Mouse (Mus musculus) limb, embryonic 14.5 days (tissue): ENCODE results near the gene Fam102a. TPM values are rescaled to one million over a fixed set of nuclear protein-coding genes. Genes with fewer than 3 reads are reported as not detected.

ENCODE experiments used
- ATAC-seq: fragments of 200-750 bp; cut with Nextera tagmentation; 2 replicates; pipeline ENCODE4 v1.8.0; 2017; ENCODE audit warnings: low read depth, moderate number of reproducible peaks, moderate TSS enrichment; ENCODE audit not compliant: low FRiP score
- DNase-seq: peaks from one replicate; pipeline ENCODE4 v3.0.0-alpha.2; 2015; ENCODE audit warnings: low spot score
- H3K27ac ChIP-seq: fragments of 300-500 bp; sonication (generic); replicated peaks from 2 replicates; pipeline ENCODE4 v1.5.1; 2014; ENCODE audit warnings: low read depth, mild to moderate bottlenecking, low read length, moderate library complexity, mixed read lengths
- H3K27me3 ChIP-seq: fragments of 300-500 bp; sonication (generic); 2 replicates; pipeline ENCODE4 v1.6.1; 2014; ENCODE audit warnings: low read length, mixed read lengths; ENCODE audit not compliant: control insufficient read depth, insufficient read depth
- H3K36me3 ChIP-seq: fragments of 300-500 bp; sonication (generic); 2 replicates; pipeline ENCODE4 v1.6.1; 2014; ENCODE audit warnings: mild to moderate bottlenecking, low read length, moderate library complexity, mixed read lengths; ENCODE audit not compliant: control insufficient read depth, insufficient read depth
- H3K4me1 ChIP-seq: fragments of 300-500 bp; sonication (generic); 2 replicates; pipeline ENCODE4 v1.6.1; 2014; ENCODE audit warnings: antibody characterized with exemption, low read length, mixed read lengths; ENCODE audit not compliant: control insufficient read depth, insufficient read depth
- H3K4me2 ChIP-seq: fragments of 300-500 bp; sonication (generic); replicated peaks from 2 replicates; pipeline ENCODE4 v1.6.1; 2014; ENCODE audit warnings: low read depth, mild to moderate bottlenecking, low read length, moderate library complexity; ENCODE audit not compliant: severe bottlenecking
- H3K4me3 ChIP-seq: fragments of 300-500 bp; sonication (generic); replicated peaks from 2 replicates; pipeline ENCODE4 v1.5.1; 2014; ENCODE audit warnings: low read length
- H3K9ac ChIP-seq: fragments of 300-500 bp; sonication (generic); 2 replicates; pipeline ENCODE4 v1.6.1; 2014; ENCODE audit warnings: mild to moderate bottlenecking, low read depth, low read length, moderate library complexity; ENCODE audit not compliant: severe bottlenecking
- H3K9me3 ChIP-seq: fragments of 300-500 bp; sonication (generic); 2 replicates; pipeline ENCODE4 v1.6.1; 2016; ENCODE audit warnings: low read length; ENCODE audit not compliant: control insufficient read depth
- POLR2A ChIP-seq: fragments of 200-500 bp; IDR thresholded peaks from 2 replicates; pipeline ENCODE4 v1.8.0; 2012; ENCODE audit warnings: inconsistent platforms, mild to moderate bottlenecking, moderate library complexity, borderline replicate concordance; ENCODE audit not compliant: insufficient read depth, insufficient read length; ENCODE audit errors: extremely low read depth
- WGBS: fragments of 180-500 bp; shearing (Covaris S2); extraction: QIAGEN DNeasy Blood & Tissue Kit; methylation state at CpG from one replicate; pipeline ENCODE4 v1.1.7; 2014; 5-methylcytosine and 5-hydroxymethylcytosine counted together
- polyA plus RNA-seq, 2 experiments: library from polyadenylated mRNA; depleted of rRNA in 1 of 2; stranded (reverse) in 1 of 2; unstranded in 1 of 2; fragments of >200 nt; fragmentation: Nextera tagmentation in 1 of 2; extraction: Ambion mirVana in 1 of 2; gene quantifications; 2 replicates each; pipeline versions ENCODE4 v1.2.1 to v1.2.3; 2012 to 2014

The Fam102a gene
- polyA plus RNA-seq, 2 experiments = 15.3 to 17.2 TPM

- Histone ChIP-seq H3K27me3 (no peaks in the 10 kb centered on the region), H3K4me1 (peaks cover 56% of the 10 kb centered on the region), H3K27ac (no peak overlapping the region), H3K9ac (0 out of 2 replicates have a peak overlapping the region, but pooled peaks have one; percentile 93), H3K9me3 (no peaks in the 10 kb centered on the region), H3K4me3 (0 out of 2 replicates have a peak overlapping the region, but pooled peaks have one; percentile 96), H3K36me3 (no peaks in the 10 kb centered on the region), H3K4me2 (peak overlapping the region; percentile 90)
- TF ChIP-seq POLR2A = no peak
- ATAC-seq (no peak), DNase-seq (no peak)
- 67% methylated on average over 4 of the region's 4 CpGs for WGBS
These were observed 3.3 kb downstream of the Fam102a start for GRCm38 (mm10) chr2:32538461-32538860.

GRCm38 (mm10) chr2:32539452-32539981 lies 4.4 kb downstream of the Fam102a start:
- Histone ChIP-seq H3K36me3 (no peaks in the 10 kb centered on the region), H3K9ac (no peak overlapping the region), H3K9me3 (no peaks in the 10 kb centered on the region), H3K27ac (peak overlapping the region; percentile 35), H3K4me1 (peaks cover 52% of the 10 kb centered on the region), H3K27me3 (no peaks in the 10 kb centered on the region), H3K4me3 (no peak overlapping the region), H3K4me2 (0 out of 2 replicates have a peak overlapping the region, but pooled peaks have one; percentile 0)
- no peak for TF ChIP-seq POLR2A
- ATAC-seq (no peak), DNase-seq (no peak)
- 71% methylated on average over 14 of the region's 14 CpGs for WGBS

- Histone ChIP-seq H3K27ac (no peak overlapping the region), H3K4me3 (no peak overlapping the region), H3K9ac (no peak overlapping the region), H3K4me1 (peaks cover 47% of the 10 kb centered on the region), H3K9me3 (no peaks in the 10 kb centered on the region), H3K36me3 (no peaks in the 10 kb centered on the region), H3K4me2 (no peak overlapping the region), H3K27me3 (no peaks in the 10 kb centered on the region)
- DNase-seq (no peak), ATAC-seq (no peak)
- 84% methylated on average over 2 of the region's 2 CpGs for WGBS
- no peak for TF ChIP-seq POLR2A
These were observed 6.3 kb downstream of the Fam102a start for GRCm38 (mm10) chr2:32541333-32541908.

GRCm38 (mm10) chr2:32541986-32542573 lies 6.9 kb downstream of the Fam102a start:
- DNase-seq (no peak), ATAC-seq (no peak)
- Histone ChIP-seq H3K27ac (no peak overlapping the region), H3K9me3 (no peaks in the 10 kb centered on the region), H3K4me3 (no peak overlapping the region), H3K4me1 (peaks cover 43% of the 10 kb centered on the region), H3K27me3 (no peaks in the 10 kb centered on the region), H3K4me2 (no peak overlapping the region), H3K9ac (no peak overlapping the region), H3K36me3 (no peaks in the 10 kb centered on the region)
- TF ChIP-seq POLR2A = no peak
- 77% methylated on average over 4 of the region's 4 CpGs for WGBS

- Histone ChIP-seq H3K4me3 (no peak overlapping the region), H3K36me3 (no peaks in the 10 kb centered on the region; the same call in 1 of the 2 replicates), H3K4me1 (peaks cover 34% of the 10 kb centered on the region), H3K9ac (no peak overlapping the region), H3K27ac (no peak overlapping the region), H3K27me3 (no peaks in the 10 kb centered on the region), H3K4me2 (no peak overlapping the region), H3K9me3 (no peaks in the 10 kb centered on the region)
- no peak for TF ChIP-seq POLR2A
- DNase-seq = no peak
- ATAC-seq = no peak
- 72% methylated on average over 3 of the region's 3 CpGs for WGBS
These were observed 7.9 kb downstream of the Fam102a start for GRCm38 (mm10) chr2:32543031-32543449.
